Mouse (Mus musculus) ES-Bruce4 (cell line): Measurements from ENCODE around the gene Palm3.

Experiments
- CTCF ChIP-seq: IDR thresholded peaks from one replicate; pipeline ENCODE4 v1.8.1; 2011; ENCODE audit warnings: low read depth, low read length
- EP300 ChIP-seq: IDR thresholded peaks from 2 replicates; pipeline ENCODE4 v1.6.1; 2011; ENCODE audit warnings: low read depth, low read length; ENCODE audit not compliant: insufficient read depth

DNA sequence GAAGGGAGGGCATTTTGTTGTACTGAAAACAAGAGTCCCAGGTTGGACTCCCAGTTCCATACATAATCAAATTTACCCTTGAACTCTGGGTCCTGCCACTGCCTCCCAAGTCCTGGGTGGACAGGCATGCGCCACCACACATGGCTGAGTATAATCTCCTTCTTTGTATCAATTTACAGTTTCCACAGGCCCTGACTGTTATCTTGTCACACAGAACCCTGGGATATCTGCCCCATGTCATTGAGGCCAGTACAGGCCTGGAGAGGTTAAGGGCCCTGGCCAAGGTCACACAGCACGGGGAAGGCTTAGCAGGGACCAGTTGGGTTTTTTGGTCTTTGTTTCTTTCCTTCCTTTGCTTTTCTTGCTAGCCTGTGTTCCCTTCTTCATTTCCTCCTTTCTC, 28.8 kb upstream of the Palm3 start:
- TF ChIP-seq CTCF (no peak), EP300 (no peak)
